Mouse (Mus musculus) liver, postnatal 0 days (tissue): ENCODE results near the gene Dnah12. TPM values are rescaled to one million over a fixed set of nuclear protein-coding genes. Genes with fewer than 3 reads are reported as not detected.
"Not testable (repeated sequence)": the region's sequence is repeated elsewhere in the genome, so short reads cannot be mapped to it uniquely, and the experiment has no call there.

Experiments
- ATAC-seq: fragments of 200-750 bp; cut with Nextera tagmentation; 2 replicates; pipeline ENCODE4 v1.8.0; 2017; ENCODE audit warnings: mild to moderate bottlenecking, moderate library complexity
- DNase-seq: peaks from one replicate; pipeline ENCODE4 v3.0.0-alpha.2; 2016
- H3K27ac ChIP-seq: fragments of 300-500 bp; sonication (generic); 2 replicates; pipeline ENCODE4 v1.5.1; 2014; ENCODE audit warnings: antibody characterized with exemption, moderate library complexity, mild to moderate bottlenecking, low read depth
- H3K27me3 ChIP-seq: fragments of 300-500 bp; sonication (generic); 2 replicates; pipeline ENCODE4 v1.6.1; 2014; ENCODE audit warnings: low read length, control low read depth, mixed read lengths; ENCODE audit not compliant: insufficient read depth
- H3K36me3 ChIP-seq: fragments of 300-500 bp; sonication (generic); replicated peaks from 2 replicates; pipeline ENCODE4 v1.6.1; 2014; ENCODE audit warnings: mild to moderate bottlenecking, control low read depth, low read length, moderate library complexity, mixed read lengths; ENCODE audit not compliant: insufficient read depth
- H3K4me1 ChIP-seq: fragments of 300-500 bp; sonication (generic); 2 replicates; pipeline ENCODE4 v1.6.1; 2014; ENCODE audit warnings: antibody characterized with exemption, mild to moderate bottlenecking, control low read depth; ENCODE audit not compliant: insufficient read depth
- H3K4me2 ChIP-seq: fragments of 300-500 bp; sonication (generic); 2 replicates; pipeline ENCODE4 v1.6.1; 2014; ENCODE audit warnings: low read depth, mild to moderate bottlenecking, low read length, moderate library complexity, mixed read lengths
- H3K4me3 ChIP-seq: fragments of 300-500 bp; sonication (generic); 2 replicates; pipeline ENCODE4 v1.5.1; 2014; ENCODE audit warnings: low read depth, low read length
- H3K9ac ChIP-seq: fragments of 300-500 bp; sonication (generic); replicated peaks from 2 replicates; pipeline ENCODE4 v1.6.1; 2014; ENCODE audit warnings: mild to moderate bottlenecking, moderate library complexity
- H3K9me3 ChIP-seq: fragments of 300-500 bp; sonication (generic); 2 replicates; pipeline ENCODE4 v1.6.1; 2016; ENCODE audit warnings: mild to moderate bottlenecking, control low read depth, low read length, mixed read lengths
- CTCF ChIP-seq: sonication (generic); IDR thresholded peaks from 2 replicates; pipeline ENCODE4 v1.5.1; 2016; ENCODE audit warnings: antibody characterized with exemption, low read depth
- EP300 ChIP-seq: IDR thresholded peaks from 2 replicates; pipeline ENCODE4 v1.6.1; 2016; ENCODE audit warnings: antibody characterized with exemption, low read depth, mild to moderate bottlenecking
- WGBS: fragments of 180-500 bp; shearing (Covaris S2); extraction: QIAGEN DNeasy Blood & Tissue Kit; methylation state at CpG from one replicate; pipeline ENCODE4 v1.1.7; 2014; ENCODE audit not compliant: insufficient replicate concordance; 5-methylcytosine and 5-hydroxymethylcytosine counted together
- polyA plus RNA-seq: library from polyadenylated mRNA; unstranded; fragments of >200 nt; fragmentation: Nextera tagmentation; extraction: Ambion mirVana; gene quantifications from 2 replicates; pipeline ENCODE4 v1.2.1, GENCODE M21; 2015

Dnah12 gene
- polyA plus RNA-seq, 1 experiment from 2014 or later, result 0.04 TPM

- Histone ChIP-seq H3K9me3 (no peaks in the 10 kb centered on the region), H3K27me3 (no peaks in the 10 kb centered on the region), H3K4me2 (no peak overlapping the region), H3K27ac (no peak overlapping the region), H3K4me1 (peaks cover 10% of the 10 kb centered on the region; the same call in 1 of the 2 replicates), H3K4me3 (no peak overlapping the region), H3K36me3 (peaks cover 34% of the 10 kb centered on the region), H3K9ac (no peak overlapping the region)
- WGBS, result 61% methylated on average over 2 of the region's 2 CpGs
- DNase-seq, result no peak
- TF ChIP-seq CTCF, result no peak
- peak; percentile 56 for TF ChIP-seq EP300
- no peak for ATAC-seq
Measured at GRCm38 (mm10) chr14:26662488-26662887, 30.6 kb upstream of the Dnah12 start.

GRCm38 (mm10) chr14:26663851-26664250 is 29.2 kb upstream of the Dnah12 start:
- Histone ChIP-seq H3K4me2 (no peak overlapping the region), H3K36me3 (peaks cover 29% of the 10 kb centered on the region), H3K27me3 (no peaks in the 10 kb centered on the region), H3K9ac (no peak overlapping the region), H3K4me1 (peaks cover 14% of the 10 kb centered on the region; the same call in 1 of the 2 replicates), H3K27ac (no peak overlapping the region), H3K9me3 (no peaks in the 10 kb centered on the region), H3K4me3 (no peak overlapping the region)
- no peak for ATAC-seq
- no peak for TF ChIP-seq CTCF
- TF ChIP-seq EP300, result no peak
- 89% methylated on average over 2 of the region's 2 CpGs for WGBS
- DNase-seq, result no peak

- Histone ChIP-seq H3K4me1 (peaks cover 15% of the 10 kb centered on the region), H3K9me3 (no peaks in the 10 kb centered on the region), H3K27ac (peak overlapping the region; percentile 95), H3K9ac (peak overlapping the region; percentile 75), H3K36me3 (peaks cover 20% of the 10 kb centered on the region), H3K4me2 (peak overlapping the region; percentile 91), H3K27me3 (no peaks in the 10 kb centered on the region), H3K4me3 (peak overlapping the region; percentile 79)
- no peak for TF ChIP-seq EP300
- no peak for TF ChIP-seq CTCF
- 11% methylated on average over 6 of the region's 6 CpGs for WGBS
- DNase-seq, result no peak
- no peak for ATAC-seq
Measured at GRCm38 (mm10) chr14:26667991-26668370, 25.1 kb upstream of the Dnah12 start.

GRCm38 (mm10) chr14:26668371-26669291 is 24.4 kb upstream of the Dnah12 start:
- peak overlapping the region; percentile 79 for H3K4me3 ChIP-seq
- WGBS, result 1% methylated on average over 73 of the region's 73 CpGs
- peak overlapping the region; percentile 75 for H3K9ac ChIP-seq
- TF ChIP-seq CTCF, result peak; percentile 24; the same call in 1 of the 2 replicates
- TF ChIP-seq EP300, result no peak
- peaks cover 20% of the 10 kb centered on the region for H3K36me3 ChIP-seq
- H3K4me1 ChIP-seq, result peaks cover 15% of the 10 kb centered on the region
- H3K9me3 ChIP-seq, result no peaks in the 10 kb centered on the region
- peak; percentile 67 for DNase-seq
- ATAC-seq, result peak; percentile 47
- H3K27ac ChIP-seq, result peak overlapping the region; percentile 95
- no peaks in the 10 kb centered on the region for H3K27me3 ChIP-seq
- peak overlapping the region; percentile 91 for H3K4me2 ChIP-seq

- TF ChIP-seq CTCF, result no peak
- peak; percentile 75 for TF ChIP-seq EP300
- H3K9me3 ChIP-seq, result no peaks in the 10 kb centered on the region
- peaks cover 16% of the 10 kb centered on the region for H3K36me3 ChIP-seq
- no peaks in the 10 kb centered on the region for H3K27me3 ChIP-seq
- peak within 1 kb of the TSS; percentile 79 for H3K4me3 ChIP-seq
- H3K4me1 ChIP-seq, result peaks cover 15% of the 10 kb centered on the region
- ATAC-seq, result peak; percentile 89
- peak within 1 kb of the TSS; percentile 95 for H3K27ac ChIP-seq
- under 1% methylated on average over 70 of the region's 70 CpGs for WGBS
- DNase-seq, result peak; percentile 89
- H3K9ac ChIP-seq, result peak within 1 kb of the TSS; percentile 75
- peak within 1 kb of the TSS; percentile 91 for H3K4me2 ChIP-seq
Measured at GRCm38 (mm10) chr14:26669292-26670073, 23.6 kb upstream of the Dnah12 start, which contains the start of gene Pde12. Gene Pde12 (minus strand): TSS chr14:26669883.

- DNase-seq, result no peak
- peak overlapping the region; percentile 91; the same call in 1 of the 2 replicates for H3K4me2 ChIP-seq
Measured at GRCm38 (mm10) chr14:26670964-26671363, 22.1 kb upstream of the Dnah12 start.

GRCm38 (mm10) chr14:26671870-26672615 is 21.0 kb upstream of the Dnah12 start:
- H3K4me1 ChIP-seq, result peaks cover 22% of the 10 kb centered on the region
- peak overlapping the region; percentile 14; the same call in 1 of the 2 replicates for H3K4me3 ChIP-seq
- WGBS, result 45% methylated on average over 17 of the region's 17 CpGs
- ATAC-seq, DNase-seq, H3K9me3 ChIP-seq, H3K36me3 ChIP-seq, H3K27ac ChIP-seq, H3K9ac ChIP-seq, H3K27me3 ChIP-seq: not testable (repeated sequence)
- H3K4me2 ChIP-seq, result peak overlapping the region; percentile 51

More at GRCm38 (mm10) chr14:26670964-26671363, 22.1 kb upstream of the Dnah12 start:
- Histone ChIP-seq H3K4me1 (peaks cover 24% of the 10 kb centered on the region), H3K9me3 (no peaks in the 10 kb centered on the region), H3K36me3 (peaks cover 4% of the 10 kb centered on the region; the same call in 1 of the 2 replicates), H3K27ac (no peak overlapping the region), H3K27me3 (no peaks in the 10 kb centered on the region), H3K4me3 (no peak overlapping the region), H3K9ac (no peak overlapping the region)
- TF ChIP-seq EP300, result no peak
- peak; percentile 15; the same call in 1 of the 2 replicates for TF ChIP-seq CTCF
- no peak for ATAC-seq

GRCm38 (mm10) chr14:26674476-26675169 is 18.5 kb upstream of the Dnah12 start:
- H3K4me2 ChIP-seq, H3K9ac ChIP-seq, H3K27ac ChIP-seq, H3K27me3 ChIP-seq, H3K9me3 ChIP-seq, H3K4me3 ChIP-seq, ATAC-seq, H3K36me3 ChIP-seq, DNase-seq: not testable (repeated sequence)
- whole genome bisulfite sequencing, result 88% methylated on average over 2 of the region's 2 CpGs
- peaks cover 16% of the 10 kb centered on the region for H3K4me1 ChIP-seq
